ENCODE assay signal across 8 mouse cellular contexts in genomic region chr1:171111020-171111780, GRCm38 (mm10). TPM values are rescaled to one million over a fixed set of nuclear protein-coding genes. Genes with fewer than 3 reads are reported as not detected.
DNase-seq lines count a peak whose midpoint lies in the region; ATAC-seq and TF ChIP-seq lines count a peak whose summit lies in the region.

No protein-coding gene starts in this region.

- peak overlapping the region; percentile 71 for H3K27ac ChIP-seq in lung, embryonic 14.5 days (ENCODE audit: low read depth)

- peak; percentile 77 to 81 for ATAC-seq in hematopoietic stem cell, adult 5-6 weeks (replicated peaks in 1 of 2; ENCODE audit: insufficient read depth in 1 of 2, low FRiP score in 2 of 2, low TSS enrichment in 1 of 2, low read depth in 1 of 2, poor library complexity in 2 of 2, severe bottlenecking in 2 of 2)
- peak; percentile 90 for ATAC-seq in lung, embryonic 14.5 days (ENCODE audit: insufficient read depth)
- ATAC-seq in neutrophil, adult 5-6 weeks (ENCODE audit: extremely low read depth, insufficient number of reproducible peaks, low FRiP score, poor library complexity, severe bottlenecking), result peak; percentile 75

- peak overlapping the region; percentile 47 for H3K4me3 ChIP-seq in lung, embryonic 14.5 days (ENCODE audit: low read depth, low read length)

- peak overlapping the region; percentile 68 for H3K4me2 ChIP-seq in lung, embryonic 14.5 days

- no peaks in the 10 kb centered on the region for H3K27me3 ChIP-seq in lung, embryonic 14.5 days (ENCODE audit: insufficient read depth, low read length)

- H3K36me3 ChIP-seq in lung, embryonic 14.5 days (ENCODE audit: insufficient read depth), result no peaks in the 10 kb centered on the region

- H3K9me3 ChIP-seq in lung, embryonic 14.5 days (ENCODE audit: low read depth, low read length), result no peaks in the 10 kb centered on the region

- WGBS in lung, embryonic 14.5 days, result under 1% methylated on average over 38 of the region's 38 CpGs

- peak; percentile 96 for TF ChIP-seq CTCF in lung, embryonic 14.5 days (IDR thresholded peaks at IDR 0.05; ENCODE audit: low read depth)

- peak overlapping the region; percentile 46 for H3K9ac ChIP-seq in lung, embryonic 14.5 days

- DNase-seq in MEL-GATA-1-ER (ENCODE audit: extremely low read depth, low read depth), result peak; percentile 91
- peak; percentile 97 for DNase-seq in cerebellum, adult 8-10 months
- DNase-seq in forelimb bud, embryonic 11.5 days (ENCODE audit: low read depth, low spot score), result peak; percentile 93
- peak; percentile 92 to 98 for DNase-seq in layer of hippocampus, adult 8-10 months (ENCODE audit: low spot score in 2 of 2)
- peak; percentile 97 for DNase-seq in lung, embryonic 14.5 days
- DNase-seq in testis, postnatal 14 days (ENCODE audit: low spot score), result peak; percentile 90

- no peaks in the 10 kb centered on the region; the same call in 1 of the 2 replicates for H3K4me1 ChIP-seq in lung, embryonic 14.5 days (ENCODE audit: insufficient read depth)

RNA-seq across cellular contexts. Expression of gene Cfap126, which starts 2.5 kb away (rescaled TPM):
- total RNA-seq in hematopoietic stem cell, adult 5-6 weeks (2017), result 2.4 and 3.3 TPM in 2 replicates
- 1 to 10 TPM in 2 of 4 experiments, under 1 TPM in 2; 0.43 to 3.1 (median 1.3) TPM for total RNA-seq in layer of hippocampus, adult 8-10 months (2022)
- polyA plus RNA-seq in lung, embryonic 14.5 days (2014; fragmentation: Nextera tagmentation; extraction: Ambion mirVana), result 2.0 and 2.2 TPM in 2 replicates
- not detected in 2 replicates for total RNA-seq in neutrophil, adult 5-6 weeks (2017)

RNA-seq across cellular contexts. Expression of gene Sdhc, which starts 39.2 kb away (rescaled TPM):
- 52.4 and 87.6 TPM in 2 replicates for total RNA-seq in hematopoietic stem cell, adult 5-6 weeks (2017)
- total RNA-seq in layer of hippocampus, adult 8-10 months (2022), result 100 to 1,000 TPM; 201 to 206 (median 203) TPM
- 281 and 304 TPM in 2 replicates for polyA plus RNA-seq in lung, embryonic 14.5 days (2014; fragmentation: Nextera tagmentation; extraction: Ambion mirVana)
- total RNA-seq in neutrophil, adult 5-6 weeks (2017), result 16.3 and 16.9 TPM in 2 replicates

RNA-seq across cellular contexts. Expression of gene Mpz, which starts 39.3 kb away (rescaled TPM):
- not detected in 2 replicates for total RNA-seq in hematopoietic stem cell, adult 5-6 weeks (2017)
- not detected for total RNA-seq in layer of hippocampus, adult 8-10 months (2022)
- 0.24 and 0.49 TPM in 2 replicates for polyA plus RNA-seq in lung, embryonic 14.5 days (2014; fragmentation: Nextera tagmentation; extraction: Ambion mirVana)
- not detected in 2 replicates for total RNA-seq in neutrophil, adult 5-6 weeks (2017)

RNA-seq across cellular contexts. Expression of gene Fcgr3, which starts 46.5 kb away (rescaled TPM):
- 30.2 and 49.4 TPM in 2 replicates for total RNA-seq in hematopoietic stem cell, adult 5-6 weeks (2017)
- total RNA-seq in layer of hippocampus, adult 8-10 months (2022), result 10 to 100 TPM; 10.6 to 67.7 (median 34.1) TPM
- 10.8 and 14.3 TPM in 2 replicates for polyA plus RNA-seq in lung, embryonic 14.5 days (2014; fragmentation: Nextera tagmentation; extraction: Ambion mirVana)
- 682 and 697 TPM in 2 replicates for total RNA-seq in neutrophil, adult 5-6 weeks (2017)

Comparison
In these comparisons a context has a peak if more than half of its experiments do, and no peak if none do; other contexts are left out.
1. Peak in every context shown above with its lines: DNase-seq, ATAC-seq, H3K4me3 ChIP-seq and H3K27ac ChIP-seq.